Mouse (Mus musculus) spleen, adult 2 months (tissue): ENCODE results near the gene Kcng1. TPM values are rescaled to one million over a fixed set of nuclear protein-coding genes. Genes with fewer than 3 reads are reported as not detected.

ENCODE experiments used
- DNase-seq, 2 experiments: peaks; one replicate each; pipeline versions ENCODE4 v3.0.0 to v3.0.0-alpha.2; 2012 to 2021; ENCODE audit warnings: low spot score in 2 of 2, low read depth in 1 of 2
- H3K27ac ChIP-seq: fragments of 200-500 bp; 2 replicates; pipeline ENCODE4 v1.5.1; 2012; ENCODE audit warnings: low read length, inconsistent platforms; ENCODE audit not compliant: insufficient read depth
- H3K27me3 ChIP-seq: fragments of 200-500 bp; 2 replicates; pipeline ENCODE4 v1.6.1; 2012; ENCODE audit warnings: mild to moderate bottlenecking, moderate library complexity, low read length, inconsistent platforms; ENCODE audit not compliant: control insufficient read depth, insufficient read depth
- H3K36me3 ChIP-seq: fragments of 200-500 bp; 2 replicates; pipeline ENCODE4 v1.6.1; 2012; ENCODE audit warnings: mild to moderate bottlenecking, low read length, inconsistent platforms; ENCODE audit not compliant: control insufficient read depth, insufficient read depth
- H3K4me1 ChIP-seq: fragments of 200-500 bp; 2 replicates; pipeline ENCODE4 v1.6.1; 2011; ENCODE audit warnings: inconsistent platforms; ENCODE audit not compliant: control insufficient read depth, insufficient read depth, insufficient read length
- H3K4me3 ChIP-seq: fragments of 200-500 bp; 2 replicates; pipeline ENCODE4 v1.5.1; 2011; ENCODE audit warnings: mild to moderate bottlenecking, inconsistent platforms; ENCODE audit not compliant: insufficient read depth, insufficient read length; ENCODE audit errors: extremely low read depth
- CTCF ChIP-seq: fragments of 200-500 bp; IDR thresholded peaks from 2 replicates; pipeline ENCODE4 v1.5.1; 2011; ENCODE audit warnings: mild to moderate bottlenecking, inconsistent platforms; ENCODE audit not compliant: insufficient read depth, insufficient read length, insufficient replicate concordance; ENCODE audit errors: extremely low read depth
- POLR2A ChIP-seq: fragments of 200-500 bp; IDR thresholded peaks from 2 replicates; pipeline ENCODE4 v1.6.1; 2011; ENCODE audit warnings: low read depth, low read length, inconsistent platforms
- WGBS: fragments of 180-500 bp; shearing (Covaris S2); methylation state at CpG from one replicate; pipeline ENCODE4 v1.1.7; 2018; 5-methylcytosine and 5-hydroxymethylcytosine counted together
- polyA plus RNA-seq: library from polyadenylated mRNA; depleted of rRNA; stranded (reverse); fragments of >200 nt; gene quantifications from 2 replicates; pipeline ENCODE4 v1.2.3, GENCODE M21; 2012; rRNA removed

The Kcng1 gene
- polyA plus RNA-seq, 1 experiment, result 0.04 TPM

DNA sequence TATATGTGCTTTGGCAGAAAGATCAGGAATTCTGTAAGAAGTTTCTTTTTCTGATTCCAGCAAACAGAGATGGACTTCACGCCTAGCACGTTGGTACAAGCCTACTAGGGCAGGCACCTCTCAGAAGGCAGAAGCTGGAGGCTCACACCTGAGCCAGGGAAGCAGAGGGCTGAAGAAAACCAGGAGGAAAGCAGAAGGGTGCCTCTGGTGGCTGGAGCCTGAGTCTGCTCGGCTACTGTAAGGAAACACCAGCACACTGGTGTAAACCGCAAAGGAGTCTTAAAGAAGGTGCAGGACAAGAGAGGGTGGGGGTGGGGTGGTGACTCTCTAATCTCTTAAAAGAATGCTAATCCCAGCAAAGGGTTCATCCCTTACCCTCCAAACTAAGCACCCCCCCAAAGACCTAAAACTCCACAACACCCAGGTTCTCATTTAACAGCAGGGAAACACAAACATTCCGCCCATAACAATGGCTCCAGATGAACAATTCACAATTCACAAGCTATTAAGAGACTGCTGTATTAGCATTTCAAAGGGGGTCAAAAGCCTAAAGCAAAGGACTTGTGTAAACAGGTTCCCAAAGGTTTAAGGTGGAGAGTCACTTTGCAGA is 67.6 kb downstream of the Kcng1 start:
- no peaks in the 10 kb centered on the region for H3K4me1 ChIP-seq
- H3K27me3 ChIP-seq, result no peaks in the 10 kb centered on the region
- no peak for TF ChIP-seq POLR2A
- TF ChIP-seq CTCF, result no peak
- no peak for DNase-seq
- H3K4me3 ChIP-seq, result no peak overlapping the region
- WGBS, result 70% methylated on average over 5 of the region's 5 CpGs
- H3K27ac ChIP-seq, result no peak overlapping the region
- H3K36me3 ChIP-seq, result peaks cover 26% of the 10 kb centered on the region

Other genes with a start within 250 kb of the Kcng1 start
- gene Pard6b, start 200.7 kb downstream of the Kcng1 start, polyA plus RNA-seq, result 1.5 and 2.1 TPM in 2 replicates
- gene Adnp, start 74.6 kb downstream of the Kcng1 start, polyA plus RNA-seq, result 15.7 and 15.8 TPM in 2 replicates
- 1.1 TPM in 1 of 2 replicates, not detected in the other for gene Gm20716, start 51.4 kb downstream of the Kcng1 start, polyA plus RNA-seq
- 14.6 and 19.6 TPM in 2 replicates for gene Dpm1, start 51.1 kb downstream of the Kcng1 start, polyA plus RNA-seq
- gene Mocs3, start 51.1 kb downstream of the Kcng1 start, polyA plus RNA-seq, result 17.0 and 36.5 TPM in 2 replicates